Mouse (Mus musculus) cerebellum, adult 11 months (tissue): ENCODE results near the gene Fam136a.
"Not testable (repeated sequence)": the region's sequence is repeated elsewhere in the genome, so short reads cannot be mapped to it uniquely, and the experiment has no call there.

Experiments used
- DNase-seq: peaks from one replicate; pipeline ENCODE4 v3.0.0; 2022

The Fam136a gene

GRCm38 (mm10) chr6:86365371-86366124, at the start of gene Fam136a:
Gene Fam136a (plus strand): TSS chr6:86365646.
- DNase-seq = peak; percentile 93

- no peak for DNase-seq
Measured at GRCm38 (mm10) chr6:86317066-86317465, 48.4 kb upstream of the Fam136a start.

DNA sequence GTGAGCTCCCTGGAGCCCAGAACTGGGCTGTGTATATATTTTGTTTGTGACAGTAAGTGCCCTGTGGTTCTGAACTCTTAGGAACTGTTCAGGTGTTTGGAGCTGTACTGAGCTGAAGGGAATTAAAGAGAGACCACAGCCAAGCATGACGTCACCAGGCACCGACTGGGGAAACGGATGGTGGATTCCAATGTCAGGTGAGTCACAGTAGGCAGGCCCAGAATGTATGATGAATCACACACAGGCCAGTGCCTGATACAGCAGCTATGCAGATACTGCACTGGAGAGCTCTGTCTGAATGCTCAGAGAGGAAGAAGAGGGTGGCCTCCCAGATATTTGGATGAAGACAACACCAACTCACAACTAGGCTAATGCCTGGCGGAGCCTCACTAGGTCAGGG, 46.6 kb upstream of the Fam136a start:
- DNase-seq = no peak

DNA sequence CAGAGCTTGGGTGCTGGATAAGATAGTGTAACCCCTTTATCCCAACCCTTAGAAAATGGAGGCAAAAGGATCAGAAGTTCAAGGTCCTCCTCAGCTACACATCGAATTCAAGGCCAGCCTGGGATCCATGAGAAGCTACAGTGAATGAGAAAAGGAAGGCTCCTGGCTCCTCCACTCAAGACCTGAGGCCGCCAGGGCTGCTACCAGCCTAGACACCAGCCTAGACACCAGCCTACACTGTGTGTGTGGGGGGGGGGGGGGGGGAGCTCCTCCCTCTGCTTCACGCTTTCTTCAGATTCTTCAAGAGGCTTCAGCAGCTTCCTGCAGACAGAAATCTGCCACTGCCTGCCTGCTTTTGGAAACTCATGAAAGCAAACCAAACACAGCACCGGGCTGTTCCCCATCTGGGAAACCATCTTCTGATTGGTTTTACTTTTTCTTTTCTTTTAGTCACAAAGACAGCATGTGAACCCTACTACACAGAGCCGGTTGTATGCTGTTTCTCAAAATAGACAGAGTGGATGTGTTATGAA, 43.3 kb upstream of the Fam136a start:
- DNase-seq = no peak

- no peak for DNase-seq
Measured at GRCm38 (mm10) chr6:86322991-86323390, 42.5 kb upstream of the Fam136a start.

GRCm38 (mm10) chr6:86324400-86324799, 41.0 kb upstream of the Fam136a start:
- DNase-seq = no peak

DNA sequence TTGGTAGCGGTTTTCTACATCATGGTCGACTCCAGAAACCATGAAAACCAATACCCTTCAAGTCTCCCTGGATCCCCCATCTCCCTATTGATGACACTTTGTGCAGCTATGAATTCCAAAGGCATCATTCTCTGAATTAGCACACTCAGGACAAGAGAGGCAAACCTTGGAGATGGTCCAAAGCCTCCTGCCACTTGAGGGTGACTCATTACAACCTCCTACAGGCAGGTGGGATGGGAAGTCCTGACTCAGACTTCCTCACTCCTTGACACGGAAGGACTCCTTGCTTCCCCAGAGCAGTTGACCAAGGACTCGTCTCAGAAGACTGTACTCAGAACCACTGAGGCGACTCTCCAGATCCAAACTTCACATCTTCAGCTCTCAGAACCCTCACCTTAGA, 39.8 kb upstream of the Fam136a start:
- DNase-seq = no peak

DNA sequence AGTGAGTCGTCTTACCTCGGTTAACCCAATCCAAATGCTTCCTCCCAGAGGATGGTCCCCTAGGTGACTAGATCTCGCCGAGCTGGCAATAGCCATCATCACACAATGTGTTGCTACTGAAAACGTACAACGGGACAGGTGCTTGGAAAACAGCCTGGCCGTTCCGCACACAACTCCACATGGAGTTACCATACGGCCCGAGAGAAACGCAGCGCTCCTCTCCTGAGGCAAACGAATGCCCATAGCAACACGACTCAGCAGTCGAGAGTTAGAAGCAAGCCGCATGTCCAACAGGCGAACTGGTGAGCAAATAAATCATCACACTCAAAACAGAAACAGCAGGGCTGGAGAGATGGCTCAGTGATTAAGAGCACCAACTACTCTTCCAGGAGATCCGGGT, 38.6 kb upstream of the Fam136a start:
- no peak for DNase-seq

GRCm38 (mm10) chr6:86328369-86328768, 37.1 kb upstream of the Fam136a start:
- DNase-seq = no peak

GRCm38 (mm10) chr6:86329943-86330342, 35.5 kb upstream of the Fam136a start:
- DNase-seq = no peak

- DNase-seq = no peak
Measured at GRCm38 (mm10) chr6:86335121-86335849, 30.2 kb upstream of the Fam136a start.

- DNase-seq = no peak
Measured at GRCm38 (mm10) chr6:86335860-86336259, 29.6 kb upstream of the Fam136a start.

DNA sequence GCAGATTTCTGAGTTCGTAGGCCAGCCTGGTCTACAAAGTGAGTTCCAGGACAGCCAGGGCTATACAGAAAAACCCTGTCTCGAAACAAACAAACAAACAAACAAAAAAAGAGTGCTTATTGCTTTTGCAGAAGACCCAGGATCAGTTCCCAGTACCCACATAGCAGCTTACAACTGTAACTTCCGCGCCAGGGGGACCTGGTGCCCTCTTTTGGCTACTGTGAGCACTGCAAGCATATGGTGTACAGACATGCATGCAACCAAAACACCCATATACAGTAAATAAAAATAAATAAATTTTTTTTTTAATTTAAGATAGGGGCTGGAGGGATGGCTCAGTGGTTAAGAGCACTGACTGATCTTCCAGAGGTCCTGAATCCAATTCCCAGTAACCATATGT, 29.1 kb upstream of the Fam136a start:
- not testable (repeated sequence) for DNase-seq

DNA sequence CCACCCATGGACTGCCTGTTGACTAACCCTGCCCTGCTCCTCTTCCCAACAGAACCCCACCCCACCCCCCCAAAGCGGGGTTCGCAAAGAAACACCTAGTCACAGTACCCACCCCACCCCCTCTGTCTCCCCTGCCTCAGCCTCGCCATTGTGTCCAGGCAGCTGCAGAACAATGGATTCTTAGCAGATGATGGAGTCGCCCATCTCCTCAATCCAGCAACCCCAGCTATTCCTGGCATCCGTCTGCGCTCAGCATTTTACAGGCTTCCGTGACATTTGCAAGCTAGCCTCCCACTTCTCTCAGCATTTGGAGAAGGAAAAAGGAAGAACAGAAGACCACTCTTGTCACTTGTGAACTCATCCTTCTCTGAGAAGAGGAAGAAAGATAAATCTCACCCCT, 21.8 kb upstream of the Fam136a start:
- no peak for DNase-seq

- no peak for DNase-seq
Measured at GRCm38 (mm10) chr6:86346063-86346462, 19.4 kb upstream of the Fam136a start.

DNA sequence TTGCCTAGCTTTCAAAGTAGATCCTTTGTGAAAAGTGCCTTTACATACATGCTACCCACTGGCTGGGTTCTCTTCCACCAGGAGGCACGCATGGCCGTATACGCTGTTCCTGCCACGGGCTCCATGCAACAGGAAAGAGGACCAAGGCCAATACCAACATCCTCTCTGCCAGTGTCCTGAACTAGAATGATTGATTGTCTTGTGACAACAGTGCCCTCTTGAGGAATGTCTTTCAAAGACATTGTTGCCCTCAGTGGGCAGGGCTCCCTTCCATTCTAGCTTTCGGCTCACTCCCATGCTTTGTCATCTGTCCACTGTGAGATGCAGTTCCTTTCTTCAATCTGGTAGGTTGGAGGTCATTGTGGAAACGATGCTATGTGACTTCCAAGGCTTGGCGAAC, 16.2 kb upstream of the Fam136a start:
- DNase-seq = no peak

- no peak for DNase-seq
Measured at GRCm38 (mm10) chr6:86354948-86355347, 10.5 kb upstream of the Fam136a start.

DNA sequence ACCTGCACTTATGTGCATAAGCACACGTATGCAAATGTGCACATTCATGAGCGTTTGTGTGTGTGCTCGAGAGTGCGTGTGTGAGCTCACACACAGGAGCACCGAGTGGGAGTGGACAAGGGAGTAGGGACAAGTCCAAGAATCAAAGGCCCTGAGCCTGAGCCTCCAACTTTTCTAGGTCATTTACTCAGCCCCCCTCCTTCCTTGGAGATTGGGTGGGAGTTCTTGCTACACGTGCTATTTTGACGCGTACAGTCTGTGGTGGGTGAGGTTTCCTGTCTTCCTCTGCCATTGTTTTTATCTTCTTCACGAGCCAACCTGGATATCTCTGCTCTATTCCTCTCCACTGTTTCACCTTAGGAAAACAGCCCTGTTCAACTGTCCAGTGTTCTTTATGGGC, 8.5 kb upstream of the Fam136a start:
- DNase-seq = no peak

GRCm38 (mm10) chr6:86360691-86361090, 4.8 kb upstream of the Fam136a start:
- DNase-seq = no peak

DNA sequence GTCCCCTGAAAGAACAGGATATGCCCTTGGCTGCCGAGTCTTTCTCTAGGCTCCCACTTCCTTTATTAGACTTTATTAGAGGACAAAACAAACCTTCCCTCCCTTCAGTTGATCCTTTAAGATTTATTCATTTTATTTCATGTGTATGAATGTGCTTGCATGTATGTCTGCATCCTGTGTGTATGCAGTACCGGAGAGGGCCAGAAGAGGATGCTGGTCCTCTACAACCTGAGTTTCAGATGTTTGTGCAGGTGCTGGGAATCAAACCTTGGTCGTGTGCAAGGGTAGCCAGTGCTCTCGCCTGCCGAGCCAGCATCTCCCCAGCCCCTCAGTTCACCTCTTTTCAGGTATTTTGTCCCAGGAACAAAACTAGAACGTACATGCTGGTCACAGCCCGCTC, 4.1 kb upstream of the Fam136a start:
- DNase-seq = no peak

DNA sequence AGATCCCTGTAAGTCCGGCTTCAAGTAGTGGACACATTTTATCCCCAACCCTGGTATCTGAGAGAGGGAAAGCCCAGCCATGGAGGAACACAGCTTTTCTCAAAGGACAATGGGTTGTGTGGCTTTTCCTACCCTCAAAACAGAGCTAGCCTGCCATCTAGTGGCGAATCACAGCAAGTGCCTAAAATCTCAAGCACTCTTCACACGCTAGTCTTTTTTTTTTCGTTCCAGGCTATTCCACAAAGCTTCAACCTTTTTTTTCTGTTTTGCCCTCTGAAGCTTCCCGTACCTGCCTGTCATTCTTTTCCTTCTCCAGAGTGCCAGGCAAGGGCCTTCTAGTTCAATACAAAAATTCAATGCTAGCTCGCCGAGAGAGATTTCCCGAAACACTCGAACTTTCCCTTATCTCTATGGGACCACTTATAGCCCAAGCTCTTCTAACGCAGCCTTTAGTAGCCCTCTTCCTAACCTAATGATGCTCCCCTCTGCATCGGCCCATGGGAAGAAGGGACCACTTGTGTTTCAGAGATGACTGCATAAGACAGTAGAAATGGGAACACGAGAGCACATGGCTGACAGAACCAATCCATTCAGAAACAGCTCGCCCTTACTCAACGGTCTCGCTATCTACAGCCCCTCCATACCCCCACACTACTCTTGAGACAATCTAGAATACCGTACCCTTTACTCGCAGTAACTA, 854 bp upstream of the Fam136a start:
- peak; percentile 72 for DNase-seq

DNA sequence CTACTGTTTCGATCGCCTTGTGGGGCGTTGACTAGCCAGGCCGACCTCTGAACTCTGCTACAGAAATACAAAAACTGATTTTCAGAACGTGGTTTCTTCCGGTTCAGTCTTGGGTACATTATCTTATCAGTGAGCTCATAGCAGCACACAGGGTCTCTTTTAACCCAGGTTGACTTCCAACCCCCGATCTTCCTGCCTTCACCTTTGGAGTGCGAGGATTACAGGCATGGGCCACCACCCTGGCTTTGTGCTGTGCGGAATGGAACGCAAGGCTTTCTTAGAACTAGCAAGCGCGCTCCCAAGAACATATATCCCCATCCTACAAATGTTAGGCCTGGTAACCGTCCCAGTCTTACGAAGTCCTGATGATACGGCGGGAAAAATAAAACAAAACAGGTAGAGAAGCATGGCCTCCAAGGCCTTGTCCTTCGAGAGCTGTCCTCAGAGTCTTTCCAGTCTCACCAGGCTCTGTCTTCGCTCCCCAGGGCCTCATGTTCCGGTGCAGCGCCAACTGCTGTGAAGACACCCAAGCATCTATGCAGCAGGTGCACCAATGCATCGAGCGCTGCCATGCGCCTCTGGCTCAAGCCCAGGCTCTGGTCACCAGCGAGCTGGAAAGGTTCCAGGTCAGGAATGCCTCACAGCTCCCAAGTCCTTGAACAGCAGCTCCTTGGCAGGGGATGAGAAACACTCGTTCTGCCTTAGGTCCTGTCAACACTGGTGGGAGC, 843 bp downstream of the Fam136a start:
- DNase-seq = peak; percentile 64

GRCm38 (mm10) chr6:86366853-86367249, 1.4 kb downstream of the Fam136a start:
- DNase-seq = no peak
